Mouse (Mus musculus) layer of hippocampus, adult 11-12 months (tissue): ENCODE measurements around the gene Elovl5.

Experiments
- DNase-seq: peaks from one replicate; pipeline ENCODE4 v3.0.0; 2022; ENCODE audit warnings: low spot score

Gene Elovl5

DNA sequence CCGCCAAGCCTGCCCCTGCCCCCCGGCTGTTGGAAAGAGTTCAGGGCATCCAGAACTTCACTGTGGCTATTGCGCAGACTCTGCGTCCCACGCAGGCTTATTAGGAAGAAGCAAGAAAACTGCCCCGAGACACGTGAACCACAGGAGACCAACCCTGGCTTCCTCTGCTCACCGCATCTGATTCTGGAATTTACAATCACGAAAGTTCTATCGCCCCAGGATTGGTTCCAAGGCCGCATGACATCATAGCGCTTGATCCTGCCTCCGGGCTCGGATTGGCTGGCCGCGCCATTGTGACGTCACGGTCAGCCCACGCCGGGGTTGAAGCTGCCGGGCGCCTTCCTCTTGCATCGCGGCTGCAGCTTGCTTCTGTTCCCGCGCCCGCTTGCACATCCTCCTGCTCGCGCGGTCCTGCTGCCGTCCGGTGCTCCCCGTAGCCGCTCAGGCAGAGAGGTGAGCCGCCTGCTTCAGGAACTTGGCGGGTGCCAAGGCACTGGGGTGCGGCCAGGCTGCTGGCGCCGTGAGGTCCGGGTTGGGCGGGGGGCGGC is at the start of gene Elovl5:
Gene Elovl5 (plus strand): TSS at position 291 of the 548 bp plus-strand sequence.
- DNase-seq = peak; percentile 98

DNA sequence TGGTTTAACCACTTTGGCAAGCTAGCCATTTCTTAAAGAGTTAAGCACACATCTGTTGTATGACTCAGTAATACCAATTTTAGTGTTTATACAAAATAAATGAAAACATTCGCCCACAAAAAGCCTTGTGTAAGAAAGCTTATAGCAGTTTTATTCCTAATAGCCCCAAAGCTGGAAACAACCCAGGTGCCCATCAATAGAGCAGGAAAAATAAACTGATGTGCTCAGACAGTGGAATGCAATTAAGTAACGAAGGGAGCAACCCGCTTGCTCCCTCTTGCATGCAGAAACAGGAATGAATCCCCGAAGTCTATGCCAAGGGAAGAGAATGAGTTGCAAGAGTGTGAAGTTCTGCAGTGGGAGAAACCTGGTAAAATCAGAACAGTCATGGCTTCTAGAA is 25.7 kb upstream of the Elovl5 start:
- DNase-seq = no peak

DNA sequence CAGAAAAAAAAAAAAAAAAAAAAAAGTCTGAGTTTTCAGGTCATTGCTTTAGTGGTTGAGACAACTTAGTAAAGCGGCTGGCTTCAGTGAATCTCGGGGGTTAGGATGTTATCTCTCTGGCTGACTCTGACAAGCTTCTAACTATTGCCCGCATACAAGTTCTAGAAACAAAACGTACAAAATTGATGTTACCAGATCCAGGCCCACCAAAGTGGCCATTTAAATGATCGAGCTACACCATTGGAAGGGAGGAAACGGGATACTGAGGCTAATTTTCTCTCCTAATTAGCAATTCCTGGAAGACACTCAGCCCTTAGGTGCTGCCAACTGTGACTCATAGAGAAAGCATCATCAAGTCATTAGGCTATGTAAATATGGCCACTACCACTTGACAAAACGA is 18.6 kb upstream of the Elovl5 start:
- DNase-seq = no peak

DNA sequence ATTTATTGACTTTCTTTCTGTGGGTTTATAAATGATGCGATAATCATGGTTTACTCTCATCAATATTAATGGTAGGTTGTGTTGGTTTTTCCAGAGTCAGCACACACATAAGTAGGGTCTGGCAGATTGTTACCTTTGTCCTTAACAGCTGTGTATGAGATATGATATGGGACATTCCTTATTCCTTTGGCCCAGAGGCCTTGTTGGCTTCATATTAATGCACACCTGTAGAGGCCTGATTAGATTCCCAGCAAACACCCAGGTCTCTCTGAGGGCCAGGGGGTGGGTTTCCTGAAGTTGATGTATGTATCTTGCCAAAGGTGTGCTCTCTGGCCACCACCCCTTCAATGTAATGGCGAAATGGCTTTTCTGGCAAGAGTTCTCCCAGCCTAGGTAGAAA is 13.0 kb upstream of the Elovl5 start:
- DNase-seq = no peak

DNA sequence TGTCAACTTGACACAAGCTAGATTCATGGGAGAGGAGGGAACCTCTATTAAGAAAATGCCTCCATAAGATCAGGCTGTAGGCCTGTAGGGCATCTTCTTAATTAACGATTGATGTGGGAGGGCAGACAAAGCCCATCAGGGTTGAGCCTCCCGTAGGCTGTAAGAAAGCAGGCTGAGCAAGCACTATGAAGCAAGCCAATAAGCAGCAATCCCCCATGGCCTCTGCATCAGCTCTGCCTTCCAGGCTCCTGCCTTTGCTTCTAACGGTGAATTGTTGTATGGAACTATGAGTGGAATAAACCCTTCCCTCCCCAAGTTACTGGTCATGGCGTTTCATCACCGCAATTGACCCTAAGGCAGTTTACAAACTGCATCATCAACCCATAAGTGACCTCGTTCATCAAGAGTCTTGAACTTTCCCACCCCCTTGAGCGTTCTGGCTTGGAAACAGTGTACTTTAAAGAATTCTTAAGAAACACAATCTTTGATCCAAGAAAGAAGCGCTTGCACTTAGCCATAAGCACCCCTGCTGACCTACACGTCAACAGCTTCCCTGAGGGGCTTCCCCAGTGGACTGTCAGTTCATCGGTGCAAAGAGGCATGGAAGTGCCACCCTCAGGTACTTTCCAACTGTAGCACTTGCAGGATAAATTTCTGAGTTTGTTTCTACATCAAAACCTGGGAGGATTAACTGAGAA is 7.4 kb upstream of the Elovl5 start:
- DNase-seq = no peak

DNA sequence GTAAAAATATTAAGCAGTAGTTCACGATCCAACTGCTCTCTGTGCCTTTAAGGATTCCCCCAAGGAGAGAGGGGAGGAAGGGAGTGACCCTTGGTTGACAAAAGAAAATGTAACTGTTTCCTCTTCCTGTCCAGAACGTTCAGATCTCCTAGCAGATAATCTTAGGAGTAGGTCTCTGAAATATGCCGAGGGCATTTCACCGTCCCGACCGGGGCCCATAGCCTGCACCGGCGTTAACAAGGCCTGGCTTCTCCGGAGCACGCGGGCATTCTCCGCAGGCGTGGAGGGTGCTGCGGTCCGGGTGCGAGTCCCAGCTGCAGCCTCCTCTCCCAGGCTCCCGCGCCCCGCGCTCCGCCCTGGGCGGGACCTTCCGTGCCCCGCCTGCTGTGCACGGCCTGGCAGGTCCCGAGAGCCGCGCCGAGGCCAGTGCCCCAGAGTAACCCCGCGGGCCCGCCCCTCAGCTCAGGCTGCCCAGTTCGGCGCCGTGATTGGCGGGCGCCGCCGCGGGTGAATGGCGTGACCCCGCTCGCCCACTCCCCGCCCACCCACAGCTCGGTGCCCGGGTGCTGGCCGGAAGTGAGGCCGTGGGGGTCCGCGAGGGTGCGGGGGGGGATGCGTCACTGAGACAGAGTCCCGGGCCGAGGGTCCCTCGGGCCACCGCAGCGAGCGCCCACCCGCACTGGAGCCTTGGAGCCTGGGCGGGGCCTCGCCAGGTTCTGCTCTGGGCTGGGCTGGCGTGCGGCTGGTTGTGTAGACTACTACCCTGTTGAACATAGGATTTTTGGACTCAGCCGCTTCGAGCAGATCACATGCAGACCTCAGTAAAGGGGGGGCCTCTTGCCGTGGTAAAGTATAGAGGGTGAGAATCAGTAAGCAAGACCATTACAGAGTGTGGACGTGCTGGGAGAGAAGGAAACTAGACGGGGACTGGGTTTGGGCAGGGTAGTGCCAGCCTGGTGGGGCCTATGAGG is 6.6 kb upstream of the Elovl5 start:
- peak; percentile 90 for DNase-seq

DNA sequence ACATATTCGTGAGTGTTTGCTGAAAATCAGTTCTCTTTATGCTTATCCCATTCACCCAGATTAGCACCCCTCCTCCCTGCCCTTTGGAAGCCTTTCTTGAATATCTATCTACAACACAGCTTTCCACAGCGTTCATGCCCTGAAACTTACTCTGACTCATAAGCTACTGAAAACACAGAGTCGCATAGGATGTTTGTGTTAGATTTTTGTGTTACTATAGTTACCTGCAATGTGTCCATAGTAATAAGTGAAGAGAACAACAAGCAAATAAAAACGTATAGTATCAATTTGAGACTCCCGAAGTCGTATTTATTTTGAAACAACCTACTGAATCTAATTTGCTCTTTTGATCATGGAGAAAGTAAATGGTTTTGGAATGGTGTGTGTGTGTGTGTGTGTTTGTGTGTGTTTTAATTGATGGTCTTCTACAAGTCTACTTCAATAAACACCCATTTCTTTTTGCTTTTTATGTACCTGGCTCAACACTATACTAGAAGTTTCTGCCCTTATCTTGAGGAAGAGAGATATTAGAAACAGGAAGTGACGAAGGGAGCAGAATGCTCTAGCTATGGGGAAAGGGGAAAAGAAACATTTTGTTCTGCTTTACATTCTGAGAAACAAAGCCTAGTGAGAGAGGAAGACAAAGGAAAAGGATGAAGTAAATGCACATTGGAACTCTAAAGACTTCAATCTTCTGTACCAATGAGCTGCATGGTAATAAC is 5.5 kb upstream of the Elovl5 start:
- DNase-seq = no peak

DNA sequence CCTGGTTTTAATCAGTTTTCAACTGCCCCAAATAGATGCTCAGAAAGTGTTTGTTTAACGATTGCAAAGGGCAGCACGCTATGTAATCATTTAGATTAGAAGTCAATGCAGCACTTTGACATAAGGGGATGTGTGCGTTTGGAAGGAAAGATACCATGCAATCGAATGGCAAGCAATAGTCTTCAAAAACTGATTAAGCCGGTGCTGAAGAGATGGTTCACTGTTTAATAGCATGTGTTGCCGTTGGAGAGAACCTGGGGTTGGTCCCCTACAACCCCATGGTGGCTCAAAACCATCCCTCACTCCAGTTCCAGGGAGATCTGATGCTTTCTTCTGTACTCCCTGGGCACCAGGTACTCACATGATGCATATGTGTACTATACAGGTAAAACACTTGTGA is 4.9 kb upstream of the Elovl5 start:
- no peak for DNase-seq

DNA sequence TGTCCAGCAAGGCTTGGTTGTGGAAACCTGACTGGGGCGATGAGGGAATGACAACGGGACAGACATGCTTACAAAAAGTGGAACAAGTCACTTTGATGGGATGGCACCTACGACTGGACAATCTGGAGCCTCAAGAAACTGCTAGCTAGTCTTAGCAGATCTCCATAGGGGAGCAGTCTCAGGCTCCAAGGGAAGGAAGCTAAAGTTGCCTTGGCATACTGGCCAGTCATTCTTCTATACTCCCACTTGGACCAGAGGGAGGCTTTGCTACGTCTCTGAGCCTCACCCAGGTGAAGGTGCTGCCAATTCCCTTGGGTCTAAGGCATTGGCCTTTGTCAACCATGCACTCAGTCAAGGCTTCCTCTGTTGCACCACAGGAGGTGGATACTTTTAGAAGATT is 2.5 kb upstream of the Elovl5 start:
- no peak for DNase-seq

DNA sequence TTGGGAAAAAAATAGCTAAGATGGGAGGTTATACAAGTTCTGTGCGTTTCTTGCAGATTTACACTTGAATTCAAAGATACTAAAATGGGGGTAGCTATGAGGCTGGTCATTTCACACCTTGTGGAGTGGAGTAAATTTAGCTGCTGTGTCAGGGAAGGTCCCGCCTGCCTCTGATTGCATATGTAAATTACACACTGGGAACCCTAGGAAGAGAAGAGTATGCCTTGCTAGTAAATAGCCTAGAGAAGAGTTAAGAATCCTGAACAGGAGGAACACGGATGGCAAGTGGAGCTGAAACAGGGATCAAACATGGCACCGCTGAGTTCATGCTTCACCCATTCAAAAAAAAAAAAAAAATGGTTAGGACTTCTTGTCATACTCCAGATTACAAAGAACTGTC is 1.4 kb upstream of the Elovl5 start:
- no peak for DNase-seq

DNA sequence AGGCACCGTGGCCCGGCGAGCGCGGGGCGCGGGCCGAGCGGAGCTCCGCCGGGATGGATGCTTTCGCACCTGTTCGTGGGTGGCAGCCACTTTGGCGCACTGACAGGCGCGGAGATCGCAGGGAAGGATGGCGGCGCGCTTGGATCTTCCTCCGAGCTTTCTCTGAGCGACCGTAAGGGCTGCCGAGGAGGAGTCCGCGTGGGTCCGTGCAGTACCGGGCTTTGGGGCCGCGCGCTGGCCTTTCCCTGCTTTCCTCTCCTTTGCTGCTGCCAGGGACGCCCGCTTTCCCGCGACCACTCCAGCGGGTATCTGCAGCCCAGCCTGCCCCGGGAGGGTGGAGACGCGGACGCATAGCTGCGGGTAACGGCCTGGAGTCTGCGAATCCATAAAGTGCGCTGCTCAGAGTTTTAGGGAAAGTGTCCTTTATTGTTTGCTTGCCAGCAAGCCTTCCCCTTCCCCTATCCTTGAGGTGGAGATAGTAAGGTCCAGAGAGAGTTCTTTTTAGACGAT is 513 bp downstream of the Elovl5 start:
- DNase-seq = no peak

DNA sequence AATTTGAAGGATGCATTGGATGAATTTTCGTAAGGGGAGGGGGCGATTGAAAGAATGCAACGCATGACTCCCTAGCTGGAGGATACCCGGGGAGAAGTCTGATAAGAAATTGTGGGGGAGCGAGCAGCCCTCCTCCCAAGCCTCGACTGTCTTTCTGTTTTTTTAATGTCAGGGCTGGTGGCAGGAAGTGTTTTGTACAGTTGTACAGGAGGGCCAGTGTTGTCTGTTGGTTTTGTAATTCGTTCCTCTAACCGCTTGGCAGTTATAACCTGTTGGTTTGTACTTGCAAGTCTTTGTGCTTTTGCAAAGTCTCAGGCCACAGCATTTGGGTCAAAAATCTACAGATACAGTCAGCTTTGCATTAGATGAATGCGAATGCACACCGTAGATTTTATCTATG is 1.0 kb downstream of the Elovl5 start:
- no peak for DNase-seq

DNA sequence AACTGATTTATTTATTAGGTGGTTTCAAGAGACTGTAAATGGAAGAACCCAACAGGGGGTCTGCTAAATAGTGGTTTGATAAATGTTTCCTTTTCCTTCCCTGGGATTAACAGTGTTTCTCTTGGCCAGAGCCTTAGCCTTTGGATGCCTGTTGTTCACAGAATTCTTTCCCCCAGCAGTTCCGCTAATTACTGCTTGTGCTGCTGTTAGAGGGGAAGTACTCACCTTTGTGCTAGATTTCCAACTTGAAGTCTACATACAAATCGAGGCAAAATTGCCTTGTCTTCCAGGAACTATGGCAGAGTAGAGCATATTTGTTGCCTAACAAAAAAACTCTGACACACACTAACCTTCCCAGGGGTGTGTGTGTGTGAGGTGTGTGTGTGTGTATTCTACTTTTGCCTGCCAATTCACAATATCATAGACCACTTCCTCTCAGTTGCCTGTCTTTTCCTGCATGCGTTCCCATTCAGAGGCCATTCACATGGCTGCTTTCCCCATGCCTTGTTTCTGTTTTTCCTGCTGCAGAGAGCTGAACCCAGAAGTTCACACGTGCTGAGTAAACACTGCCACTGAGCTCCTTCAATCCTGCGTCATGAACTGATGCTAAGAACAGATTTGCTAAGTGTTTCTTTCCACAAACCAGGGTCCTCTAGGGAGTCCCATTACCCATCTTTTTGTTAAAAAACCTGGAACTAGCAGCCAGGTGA is 2.0 kb downstream of the Elovl5 start:
- no peak for DNase-seq

DNA sequence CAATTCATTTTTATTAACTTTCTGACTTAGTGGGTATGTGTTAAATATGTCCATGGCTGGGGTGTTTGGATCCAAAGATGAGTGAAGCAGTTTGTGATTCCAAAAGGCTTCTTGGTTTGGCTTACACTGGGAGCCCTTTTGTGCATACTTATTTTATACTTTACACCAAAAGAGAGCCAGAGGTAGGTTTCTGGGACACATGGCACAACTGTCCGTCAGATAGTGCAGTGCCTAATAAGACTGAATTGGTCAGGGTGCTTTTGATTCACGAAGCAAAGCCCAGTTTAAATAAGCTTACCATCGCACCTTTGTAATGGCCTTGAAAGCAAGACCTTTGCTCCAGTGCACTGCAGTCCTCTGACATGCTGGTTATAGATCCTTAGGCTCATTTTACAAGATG is 3.3 kb downstream of the Elovl5 start:
- no peak for DNase-seq

DNA sequence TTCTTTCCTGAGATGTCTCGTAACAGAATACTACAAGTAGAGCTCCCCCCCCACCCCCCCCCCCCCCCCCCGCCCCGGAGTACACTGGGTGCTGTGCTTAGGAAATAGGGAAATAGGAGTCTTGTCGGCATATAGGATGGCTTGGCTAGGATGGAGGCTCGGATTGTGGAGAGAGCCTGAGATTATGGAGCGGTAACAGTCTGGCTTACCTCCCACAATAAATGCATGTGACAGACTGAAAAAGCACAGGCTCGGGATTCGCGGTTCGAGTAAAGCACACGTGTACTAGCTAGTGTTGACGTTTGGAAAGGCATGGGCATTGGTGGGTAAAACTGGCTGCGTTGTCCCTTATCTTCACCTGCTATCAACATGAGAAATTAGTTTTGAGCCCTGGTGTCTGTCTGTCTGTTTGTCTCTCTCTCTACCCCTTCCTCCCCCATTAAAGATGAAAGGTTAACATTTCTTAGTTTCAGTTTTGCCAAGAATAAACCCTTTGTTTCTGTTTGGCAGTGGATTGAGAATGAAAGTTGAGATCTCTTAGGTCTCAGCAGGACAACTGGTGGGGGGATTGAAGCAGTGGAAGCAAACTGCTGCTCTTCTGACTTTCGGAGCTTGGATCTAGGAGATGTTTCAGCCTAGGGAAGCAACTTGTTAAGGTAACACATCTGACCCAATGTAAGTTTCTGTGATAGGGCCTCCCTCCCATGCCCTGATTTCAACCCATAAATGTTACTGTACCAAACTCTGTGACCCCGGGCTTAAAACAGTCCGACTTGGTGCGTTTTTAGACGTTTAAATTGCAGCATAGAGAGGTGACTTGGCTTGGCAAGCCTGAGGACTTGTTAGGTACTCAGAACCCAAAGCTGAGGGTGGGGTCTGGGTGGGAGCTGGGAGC is 4.4 kb downstream of the Elovl5 start:
- DNase-seq = no peak

DNA sequence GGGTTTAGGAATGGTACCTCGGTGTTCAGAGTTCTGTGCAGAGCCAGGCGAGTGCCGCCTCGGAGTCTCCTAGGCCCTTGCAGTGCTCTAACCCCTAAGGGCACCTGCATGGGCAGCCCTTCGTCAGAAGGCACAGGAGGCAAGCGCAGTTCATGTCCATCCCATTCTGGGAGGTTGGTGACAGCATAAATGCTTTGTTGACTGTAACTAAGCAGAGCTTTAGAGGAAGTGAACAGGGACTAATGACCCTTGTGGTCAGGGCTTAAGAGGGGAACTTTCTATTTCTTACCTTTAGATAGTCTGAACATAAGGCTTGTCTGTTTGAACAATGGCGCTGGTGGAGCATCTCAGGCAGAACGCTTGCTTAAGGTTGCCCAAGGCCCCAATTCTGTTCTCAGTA is 6.6 kb downstream of the Elovl5 start:
- no peak for DNase-seq

DNA sequence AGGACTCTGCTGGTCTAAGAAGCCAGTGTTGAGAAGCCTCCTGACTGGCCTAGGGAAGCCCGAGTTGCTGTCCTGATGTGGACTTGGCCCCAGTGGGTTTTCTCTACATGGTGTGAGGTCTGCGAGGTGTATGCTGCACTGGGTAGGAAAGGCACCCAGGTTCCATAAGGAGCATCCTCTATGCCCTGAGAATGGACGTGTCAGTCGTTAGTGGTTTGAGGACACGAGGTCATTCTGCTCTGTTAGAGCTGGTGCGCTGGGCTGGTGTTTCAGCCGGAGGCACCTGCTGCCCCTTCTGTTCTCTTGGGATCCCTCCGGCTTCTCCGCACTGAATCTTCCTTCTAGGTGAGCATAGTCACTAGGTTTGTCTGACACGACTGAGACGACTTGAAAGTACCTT is 7.0 kb downstream of the Elovl5 start:
- no peak for DNase-seq

DNA sequence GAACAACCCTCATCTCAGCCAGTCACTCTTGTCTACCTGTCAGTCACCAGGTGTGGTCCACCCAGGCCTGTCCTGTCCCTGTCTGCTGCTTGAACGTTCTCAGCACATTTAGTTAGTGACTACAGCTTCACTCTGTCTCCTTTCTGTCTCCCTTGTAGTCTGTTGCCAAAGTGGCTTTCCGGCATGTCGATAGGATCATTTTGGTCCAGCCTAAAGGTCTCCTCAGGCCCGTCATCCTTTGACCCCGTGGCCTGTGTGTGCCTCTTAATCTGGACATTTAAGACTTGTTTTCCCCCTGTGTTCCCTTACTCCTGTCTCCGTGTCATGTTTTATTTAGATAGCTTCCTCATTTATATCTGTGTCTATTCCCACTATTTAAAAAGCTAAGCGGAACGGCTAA is 9.0 kb downstream of the Elovl5 start:
- DNase-seq = no peak

DNA sequence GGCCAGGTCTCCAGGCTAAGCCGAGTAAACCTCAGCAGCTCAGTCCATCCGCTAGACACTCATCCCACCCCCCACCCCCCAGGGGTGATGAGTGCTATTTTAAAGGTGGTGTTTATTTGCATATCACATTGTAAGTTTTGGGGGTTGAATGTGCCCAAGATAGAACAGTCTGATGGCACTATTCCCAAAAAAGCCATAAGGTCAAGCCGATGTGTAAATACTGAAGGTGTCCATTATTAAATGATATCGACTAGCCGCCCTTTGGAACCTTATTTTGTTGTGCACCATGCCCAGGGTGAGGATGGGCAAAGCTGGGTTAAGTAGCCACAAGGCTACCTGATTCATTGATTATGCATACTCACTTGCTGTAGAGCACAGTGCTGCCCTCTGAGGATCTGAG is 9.7 kb downstream of the Elovl5 start:
- DNase-seq = no peak

DNA sequence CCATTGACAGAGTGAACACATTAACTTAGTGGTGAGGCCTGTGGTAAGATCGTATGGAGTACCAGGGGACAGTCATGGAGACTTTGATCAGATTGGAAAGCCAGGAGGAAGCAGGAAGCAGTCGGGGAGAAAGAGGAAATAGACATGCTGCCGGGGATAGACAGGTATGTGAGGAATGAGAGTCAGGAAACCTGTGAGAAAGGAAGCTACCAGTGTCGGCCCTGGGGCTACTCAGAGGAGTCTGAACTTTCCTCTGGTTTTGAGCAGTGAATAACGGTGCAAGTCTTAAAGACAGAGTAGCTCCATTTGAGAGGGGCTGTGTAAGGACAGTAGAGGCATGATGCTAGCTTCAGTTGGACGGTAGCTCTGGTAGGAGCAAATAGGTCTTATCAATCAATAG is 10.3 kb downstream of the Elovl5 start:
- no peak for DNase-seq

DNA sequence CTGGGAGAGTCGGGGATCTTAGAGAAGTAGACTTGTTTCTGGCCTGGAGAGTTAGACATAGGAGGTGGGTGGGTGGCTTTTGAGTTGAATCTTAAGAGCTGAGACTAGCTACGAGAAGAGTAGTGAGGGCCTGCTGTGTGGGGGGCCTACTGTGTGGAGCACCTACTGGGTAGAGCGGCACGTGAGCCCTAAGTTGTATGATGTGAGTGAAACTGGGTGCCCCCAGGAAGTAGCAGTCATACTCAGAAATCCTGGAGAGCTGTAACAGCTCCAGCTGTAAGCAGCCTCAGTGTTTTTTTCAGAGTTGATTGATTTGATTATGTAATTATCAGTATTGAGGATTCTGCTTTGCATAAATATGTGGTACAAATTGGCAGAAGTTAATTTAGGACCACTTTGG is 11.6 kb downstream of the Elovl5 start:
- no peak for DNase-seq
